Mouse (Mus musculus) lung, adult 10 weeks (tissue): ENCODE data around the gene Gm10974. TPM values are rescaled to one million over a fixed set of nuclear protein-coding genes. Genes with fewer than 3 reads are reported as not detected.

Experiments used
- polyA plus RNA-seq: library from polyadenylated mRNA; stranded (reverse); fragments of 350-450 nt; fragmentation: Illumina TruSeq; extraction: RNeasy Lipid Tissue Mini Kit (QIAGEN cat#74804); gene quantifications from one replicate; pipeline ENCODE4 v1.2.3, GENCODE M21; 2014; ENCODE audit warnings: low read depth, low replicate concordance; ENCODE audit not compliant: insufficient read depth

Gm10974 gene
- not detected for polyA plus RNA-seq

DNA sequence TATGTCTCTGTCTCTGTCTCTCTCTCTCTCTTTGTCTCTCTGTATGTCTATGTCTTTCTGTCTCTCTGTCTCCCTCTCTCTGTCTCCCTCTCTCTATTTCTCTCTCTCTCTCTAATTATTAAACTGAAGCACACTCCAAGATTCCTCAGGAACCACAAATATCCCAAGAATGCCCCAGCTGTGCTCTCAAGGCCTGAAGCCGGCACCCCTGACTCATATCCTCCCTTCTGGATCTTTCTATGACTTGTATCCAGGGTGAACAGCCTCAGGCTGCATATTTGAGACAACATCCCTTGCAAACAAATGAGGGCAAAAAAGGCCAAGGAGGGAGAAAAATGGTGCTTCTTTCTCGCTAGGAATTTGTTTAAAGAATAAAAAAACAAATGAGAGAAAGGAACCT, at the start of gene Gm10974:
TSS of gene Gm10974 (plus strand) at position 2 of the 400 bp plus-strand sequence.

DNA sequence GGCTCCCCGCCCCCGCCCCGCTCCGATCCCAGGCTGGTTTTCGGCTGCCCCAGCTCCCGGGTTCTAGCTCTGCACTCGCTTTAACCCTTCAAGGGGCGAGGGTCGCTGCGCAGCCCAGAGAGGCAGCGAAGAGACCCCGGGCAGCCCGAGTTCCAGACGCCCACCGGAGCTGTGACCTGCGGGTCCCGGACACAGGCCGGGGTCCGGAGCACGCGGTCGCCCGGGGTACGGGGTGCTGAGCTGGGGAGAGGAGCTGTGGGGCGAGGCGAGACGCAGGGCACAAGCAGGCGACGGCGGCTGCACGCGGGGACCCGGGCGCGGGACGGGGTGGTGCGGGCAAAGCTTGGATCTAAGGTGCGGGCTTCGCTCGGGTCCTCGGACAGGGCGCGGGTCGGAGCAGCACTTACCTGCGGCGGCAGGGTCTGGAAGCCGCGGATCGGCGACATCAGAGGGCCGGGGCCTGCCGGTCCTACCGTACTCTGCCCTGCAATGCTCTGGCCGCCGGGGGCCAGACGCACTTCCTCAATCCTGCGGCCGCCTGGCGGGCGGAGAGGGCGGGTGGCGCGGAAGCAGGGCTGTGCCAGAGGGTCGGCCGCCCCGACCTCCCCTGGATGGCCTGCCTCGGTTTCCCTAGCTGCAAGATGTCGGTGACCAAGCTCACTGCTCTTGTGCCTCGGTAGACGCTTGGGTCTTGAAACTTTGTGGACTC, 22.3 kb downstream of the Gm10974 start, which contains the start of gene Lrrk1:
TSS of gene Lrrk1 (minus strand) at position 538 of the 709 bp plus-strand sequence.

DNA sequence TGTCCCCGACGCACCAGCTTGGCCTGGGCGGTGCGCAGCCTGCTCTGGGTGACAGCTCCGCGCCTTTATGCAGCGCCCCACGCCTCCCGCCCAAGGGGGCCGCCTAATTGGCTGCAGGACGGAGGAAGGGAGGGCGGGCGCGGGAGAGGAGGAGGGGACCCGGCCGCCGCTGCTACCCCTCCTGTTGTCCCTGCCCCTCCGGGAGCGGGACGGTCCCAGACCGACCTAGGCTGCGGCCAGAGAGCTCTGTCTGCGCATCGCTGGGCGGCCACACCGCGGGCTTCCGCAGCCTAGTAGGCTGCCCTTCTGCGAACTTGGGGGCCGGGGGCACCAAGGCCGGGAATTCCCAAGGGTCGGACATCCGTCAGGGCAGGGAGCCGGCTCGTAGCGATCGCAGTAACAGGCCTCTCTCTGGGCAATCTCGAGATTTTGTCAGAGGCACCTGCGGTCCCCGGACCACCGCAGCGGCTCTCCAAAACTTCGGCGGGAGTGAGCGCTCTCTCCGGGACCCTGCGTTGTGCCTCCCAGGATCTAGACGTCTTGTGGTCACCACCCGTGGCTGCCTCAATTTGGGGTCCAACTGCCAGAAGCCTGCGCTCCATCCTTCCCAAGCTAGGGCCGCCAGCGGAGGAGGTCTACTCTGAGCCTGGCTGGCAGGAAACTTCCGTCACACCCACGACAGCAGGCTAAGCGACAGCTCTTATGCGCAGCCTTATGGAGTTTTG, 61.9 kb downstream of the Gm10974 start, which contains the start of gene Aldh1a3:
TSS of gene Aldh1a3 (minus strand) at position 81 of the 725 bp plus-strand sequence.

Other genes with a start within 250 kb of the Gm10974 start
- gene Lrrk1, start 22.4 kb downstream of the Gm10974 start, polyA plus RNA-seq = 24.6 TPM
- gene Aldh1a3, start 61.6 kb downstream of the Gm10974 start, polyA plus RNA-seq = 0.87 TPM